Mouse (Mus musculus) testis, adult 2 months (tissue): ENCODE data around the gene Hc. TPM values are rescaled to one million over a fixed set of nuclear protein-coding genes. Genes with fewer than 3 reads are reported as not detected.
A peak's percentile ranks its signal among the peaks of the same experiment; 100 is the strongest.

Source experiments
- H3K27ac ChIP-seq: fragments of 200-500 bp; 2 replicates; pipeline ENCODE4 v1.5.1; 2012; ENCODE audit warnings: low read depth, low read length; ENCODE audit not compliant: control insufficient read depth, insufficient read depth
- H3K27me3 ChIP-seq: fragments of 200-500 bp; 2 replicates; pipeline ENCODE4 v1.6.1; 2012; ENCODE audit warnings: mild to moderate bottlenecking, low read length, moderate library complexity; ENCODE audit not compliant: control insufficient read depth, insufficient read depth
- H3K36me3 ChIP-seq: fragments of 200-500 bp; 2 replicates; pipeline ENCODE4 v1.6.1; 2012; ENCODE audit warnings: mild to moderate bottlenecking, low read length; ENCODE audit not compliant: control insufficient read depth, insufficient read depth
- H3K4me1 ChIP-seq: fragments of 200-500 bp; 2 replicates; pipeline ENCODE4 v1.6.1; 2012; ENCODE audit warnings: low read length; ENCODE audit not compliant: control insufficient read depth, insufficient read depth
- H3K4me3 ChIP-seq: fragments of 200-500 bp; 2 replicates; pipeline ENCODE4 v1.5.1; 2012; ENCODE audit warnings: low read depth, mild to moderate bottlenecking, low read length, moderate library complexity, mixed read lengths; ENCODE audit not compliant: control insufficient read depth
- CTCF ChIP-seq: fragments of 200-500 bp; IDR thresholded peaks from 2 replicates; pipeline ENCODE4 v1.5.1; 2012; ENCODE audit warnings: low read depth, mild to moderate bottlenecking, inconsistent platforms, low read length, moderate library complexity; ENCODE audit not compliant: control insufficient read depth, insufficient read depth, insufficient replicate concordance
- POLR2A ChIP-seq: fragments of 200-500 bp; IDR thresholded peaks from 2 replicates; pipeline ENCODE4 v1.6.1; 2012; ENCODE audit warnings: low read depth, mild to moderate bottlenecking, inconsistent platforms, low read length, moderate library complexity; ENCODE audit not compliant: control insufficient read depth
- polyA plus RNA-seq: library from polyadenylated mRNA; depleted of rRNA; stranded (reverse); fragments of >200 nt; gene quantifications from 2 replicates; pipeline ENCODE4 v1.2.3, GENCODE M21; 2012

The Hc gene
- polyA plus RNA-seq, 1 experiment: 1.3 TPM

GRCm38 (mm10) chr2:35070275-35070674 lies 9.0 kb upstream of the Hc start:
- H3K4me1 ChIP-seq: no peaks in the 10 kb centered on the region; the same call in 1 of the 2 replicates
- no peak overlapping the region for H3K27ac ChIP-seq
- H3K4me3 ChIP-seq: no peak overlapping the region
- H3K36me3 ChIP-seq: no peaks in the 10 kb centered on the region
- TF ChIP-seq CTCF: no peak
- no peak for TF ChIP-seq POLR2A
- H3K27me3 ChIP-seq: no peaks in the 10 kb centered on the region

- Histone ChIP-seq H3K4me3 (no peak overlapping the region), H3K36me3 (no peaks in the 10 kb centered on the region), H3K4me1 (no peaks in the 10 kb centered on the region; the same call in 1 of the 2 replicates), H3K27me3 (no peaks in the 10 kb centered on the region), H3K27ac (no peak overlapping the region)
- TF ChIP-seq POLR2A: no peak
- no peak for TF ChIP-seq CTCF
Measured at GRCm38 (mm10) chr2:35069124-35069523, 7.9 kb upstream of the Hc start.

- no peak overlapping the region; the same call in 1 of the 2 replicates for H3K4me3 ChIP-seq
- H3K27ac ChIP-seq: no peak overlapping the region
- H3K27me3 ChIP-seq: no peaks in the 10 kb centered on the region
- H3K4me1 ChIP-seq: no peaks in the 10 kb centered on the region; the same call in 1 of the 2 replicates
- H3K36me3 ChIP-seq: no peaks in the 10 kb centered on the region
- TF ChIP-seq CTCF (no peak), POLR2A (no peak)
Measured at GRCm38 (mm10) chr2:35067117-35067516, 5.9 kb upstream of the Hc start.

DNA sequence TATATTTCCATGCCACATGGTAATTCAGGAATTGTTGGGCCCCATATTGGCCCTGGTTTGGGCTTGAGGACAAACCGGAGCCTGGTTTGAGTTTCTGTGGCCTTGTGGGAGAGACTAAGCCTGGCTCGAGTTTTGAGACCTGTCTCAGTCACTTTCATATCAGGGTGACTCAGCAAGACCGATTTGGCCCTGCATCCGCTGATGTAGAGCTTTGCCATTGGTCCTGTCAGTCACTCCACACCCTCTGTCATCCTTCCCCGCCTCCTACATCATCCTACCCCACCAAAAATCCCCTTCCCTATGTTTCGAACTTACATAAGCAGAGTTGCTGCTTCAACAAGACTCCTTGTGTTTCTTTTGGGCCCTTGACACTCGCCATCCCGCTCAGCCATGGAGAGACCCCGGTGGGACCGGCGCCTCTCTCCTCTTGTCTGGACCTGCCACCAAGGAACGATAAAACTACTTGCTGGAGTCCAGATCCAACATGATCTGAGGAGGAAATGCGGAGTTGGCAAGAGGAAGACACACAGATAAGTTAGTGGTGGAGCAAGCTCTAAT lies 5.4 kb upstream of the Hc start:
- Histone ChIP-seq H3K4me3 (peak overlapping the region; percentile 39), H3K36me3 (no peaks in the 10 kb centered on the region), H3K4me1 (no peaks in the 10 kb centered on the region; the same call in 1 of the 2 replicates), H3K27me3 (no peaks in the 10 kb centered on the region), H3K27ac (no peak overlapping the region)
- TF ChIP-seq CTCF: no peak
- no peak for TF ChIP-seq POLR2A

DNA sequence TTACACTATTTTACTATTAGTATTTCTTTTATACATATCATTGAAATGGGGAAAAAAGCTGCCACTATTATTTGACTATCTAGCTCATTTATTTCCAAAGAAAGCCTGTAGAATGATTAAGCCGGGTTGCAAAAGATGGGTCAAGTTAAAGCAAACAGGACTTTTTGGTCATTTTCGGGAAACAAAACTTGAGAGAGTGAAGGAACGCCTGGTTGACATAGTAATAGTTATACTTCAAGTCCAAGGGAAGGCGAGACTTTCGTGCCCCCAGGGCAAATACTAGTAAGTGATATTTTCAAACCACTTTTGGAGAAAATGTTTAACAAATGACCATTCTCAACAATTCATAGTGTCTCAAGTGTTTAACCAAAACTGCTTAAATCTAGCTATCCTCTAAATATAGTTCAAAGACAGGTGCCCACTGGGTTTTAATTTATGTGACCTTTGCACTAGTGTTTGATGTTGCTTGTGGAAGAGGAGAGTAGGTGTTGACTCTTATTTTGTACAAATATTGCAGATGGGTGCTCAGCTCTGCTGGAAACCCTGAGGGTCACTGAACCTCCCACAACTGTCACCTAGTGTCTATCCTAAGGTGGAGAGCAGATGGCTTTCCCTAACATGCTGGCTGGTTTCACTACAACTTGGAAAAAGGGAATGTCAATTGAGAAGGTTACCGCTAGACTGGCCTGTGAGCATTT lies 2.2 kb upstream of the Hc start:
- Histone ChIP-seq H3K27me3 (no peaks in the 10 kb centered on the region), H3K4me1 (no peaks in the 10 kb centered on the region; the same call in 1 of the 2 replicates), H3K4me3 (no peak overlapping the region), H3K27ac (no peak overlapping the region), H3K36me3 (no peaks in the 10 kb centered on the region)
- TF ChIP-seq CTCF: no peak
- TF ChIP-seq POLR2A: no peak

GRCm38 (mm10) chr2:35060897-35061296 lies 341 bp downstream of the Hc start:
- no peaks in the 10 kb centered on the region for H3K36me3 ChIP-seq
- no peaks in the 10 kb centered on the region for H3K27me3 ChIP-seq
- TF ChIP-seq CTCF: no peak
- TF ChIP-seq POLR2A: no peak
- H3K27ac ChIP-seq: no peak overlapping the region
- no peak overlapping the region for H3K4me3 ChIP-seq
- no peaks in the 10 kb centered on the region for H3K4me1 ChIP-seq

- no peaks in the 10 kb centered on the region for H3K27me3 ChIP-seq
- no peak overlapping the region for H3K27ac ChIP-seq
- no peaks in the 10 kb centered on the region for H3K4me1 ChIP-seq
- no peaks in the 10 kb centered on the region for H3K36me3 ChIP-seq
- TF ChIP-seq CTCF: no peak
- no peak for TF ChIP-seq POLR2A
- no peak overlapping the region for H3K4me3 ChIP-seq
Measured at GRCm38 (mm10) chr2:35060256-35060655, 982 bp downstream of the Hc start.

- H3K4me3 ChIP-seq: no peak overlapping the region
- TF ChIP-seq POLR2A: no peak
- no peak for TF ChIP-seq CTCF
- H3K36me3 ChIP-seq: no peaks in the 10 kb centered on the region
- no peak overlapping the region for H3K27ac ChIP-seq
- H3K27me3 ChIP-seq: no peaks in the 10 kb centered on the region
- no peaks in the 10 kb centered on the region for H3K4me1 ChIP-seq
Measured at GRCm38 (mm10) chr2:35058325-35058724, 2.9 kb downstream of the Hc start.
